Mouse (Mus musculus) spleen, postnatal 0 days (tissue): Measurements from ENCODE around the gene AV320801. TPM values are rescaled to one million over a fixed set of nuclear protein-coding genes. Genes with fewer than 3 reads are reported as not detected.

Source experiments
- polyA plus RNA-seq: library from polyadenylated mRNA; unstranded; fragments of >200 nt; fragmentation: Nextera tagmentation; extraction: Ambion mirVana; gene quantifications from 2 replicates; pipeline ENCODE4 v1.2.1, GENCODE M21; 2015

AV320801 gene
- not detected in 2 replicates for polyA plus RNA-seq

GRCm38 (mm10) chrX:135494288-135494687 is at the start of gene AV320801:
AV320801 (plus strand) TSS chrX:135494588.

Other genes starting within 250 kb of the AV320801 start
- gene Pramel3, start 192.3 kb upstream of the AV320801 start, polyA plus RNA-seq = not detected in 2 replicates
- not detected in 2 replicates for gene Gm5128, start 121.3 kb upstream of the AV320801 start, polyA plus RNA-seq
- not detected in 2 replicates for gene Gm7903, start 60.8 kb upstream of the AV320801 start, polyA plus RNA-seq
- gene Nxf7, start 104.2 kb downstream of the AV320801 start, polyA plus RNA-seq = not detected in 2 replicates
- not detected in 2 replicates for gene Prame, start 133.1 kb downstream of the AV320801 start, polyA plus RNA-seq
- not detected in 2 replicates for gene Tcp11x2, start 199.2 kb downstream of the AV320801 start, polyA plus RNA-seq
- 0.54 and 0.58 TPM in 2 replicates for gene Tmsb15a, start 230.7 kb downstream of the AV320801 start, polyA plus RNA-seq
- gene Armcx5, start 248.1 kb downstream of the AV320801 start, polyA plus RNA-seq = 5.0 and 6.8 TPM in 2 replicates
- 7.3 and 9.5 TPM in 2 replicates for gene Gprasp1, start 248.1 kb downstream of the AV320801 start, polyA plus RNA-seq